Mouse (Mus musculus): Measurements from ENCODE around the gene Tfrc. TPM values are rescaled to one million over a fixed set of nuclear protein-coding genes. Genes with fewer than 3 reads are reported as not detected.
"Not testable (repeated sequence)": the region's sequence is repeated elsewhere in the genome, so short reads cannot be mapped to it uniquely, and the experiment has no call there.

Tfrc gene
- polyA plus RNA-seq, 1 experiment: 1.3 TPM

DNA sequence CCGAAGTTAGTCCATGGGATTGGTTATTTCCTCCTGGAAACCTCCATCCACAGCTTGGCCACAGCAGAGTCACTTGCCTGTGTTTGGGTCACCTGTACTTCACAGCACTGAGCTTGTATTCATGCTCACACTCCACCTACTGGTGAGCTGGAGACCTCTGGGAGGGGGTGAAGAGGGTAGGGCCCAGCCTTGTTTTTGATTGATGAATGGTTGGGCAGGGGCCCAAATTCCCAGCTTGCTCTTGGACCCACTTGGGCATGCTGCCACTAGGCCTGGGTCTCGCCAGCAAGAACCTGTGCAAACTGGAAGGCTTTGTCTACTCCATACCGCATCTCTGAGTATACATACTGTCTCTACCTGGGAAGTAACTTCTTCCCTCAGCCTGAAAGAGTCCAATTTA is 26.6 kb downstream of the Tfrc start:
- H3K4me1 ChIP-seq: peaks cover 32% of the 10 kb centered on the region

GRCm38 (mm10) chr16:32636331-32636730 is 27.6 kb downstream of the Tfrc start:
- Histone ChIP-seq H3K27me3 (replicated peaks) (peaks cover 2% of the 10 kb centered on the region), H3K9me3 (peaks cover 5% of the 10 kb centered on the region; the same call in 1 of the 2 replicates), H3K4me1 (peaks cover 32% of the 10 kb centered on the region), H3K36me3 (replicated peaks; ENCODE audit: low read length) (peaks cover 29% of the 10 kb centered on the region), H3K4me3 (replicated peaks) (no peak overlapping the region)
- TF ChIP-seq FLI1 (IDR thresholded peaks at IDR 0.05; ENCODE audit: low read length) (no peak), GATA1 (IDR thresholded peaks at IDR 0.05; ENCODE audit: borderline replicate concordance, low read length) (no peak)

More for the DNA sequence above, 26.6 kb downstream of the Tfrc start:
- Histone ChIP-seq H3K27me3 (replicated peaks) (peaks cover 2% of the 10 kb centered on the region), H3K9me3 (peaks cover 5% of the 10 kb centered on the region; the same call in 1 of the 2 replicates), H3K4me3 (replicated peaks) (no peak overlapping the region), H3K36me3 (replicated peaks; ENCODE audit: low read length) (peaks cover 39% of the 10 kb centered on the region)
- no peak for TF ChIP-seq FLI1 (IDR thresholded peaks at IDR 0.05; ENCODE audit: low read length)
- TF ChIP-seq GATA1 (IDR thresholded peaks at IDR 0.05; ENCODE audit: borderline replicate concordance, low read length): no peak

DNA sequence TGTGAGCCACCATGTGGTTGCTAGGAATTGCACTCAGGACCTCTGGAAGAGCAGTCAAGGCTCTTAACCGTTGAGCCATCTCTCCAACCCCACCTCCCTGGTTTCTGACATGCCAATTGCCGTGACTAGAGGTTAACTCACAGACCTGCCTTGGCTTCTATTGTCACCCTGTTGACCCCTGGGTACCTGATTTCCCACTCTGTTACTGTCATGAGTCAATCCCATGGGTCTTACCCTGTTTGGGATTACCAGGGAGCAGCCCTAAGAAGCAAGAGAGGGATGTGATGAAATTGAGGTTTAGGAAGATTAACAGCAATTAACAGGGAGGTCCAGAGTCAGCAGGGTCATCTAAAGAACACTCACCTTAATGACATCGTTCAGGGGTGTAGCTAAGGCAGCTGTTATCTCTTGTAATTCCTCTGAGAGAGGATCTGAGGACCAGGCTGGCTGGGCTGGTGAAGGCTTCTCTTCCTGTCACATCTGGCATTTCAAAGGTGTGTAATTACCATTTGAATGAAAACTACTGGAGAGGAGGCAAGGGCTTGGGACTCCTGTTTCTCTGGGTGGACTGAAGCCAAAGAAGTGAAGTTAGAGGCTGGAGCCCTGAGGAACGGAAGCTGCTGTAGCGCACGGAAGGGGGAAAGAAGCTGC is 28.3 kb downstream of the Tfrc start:
- Histone ChIP-seq H3K9me3 (peaks cover 5% of the 10 kb centered on the region; the same call in 1 of the 2 replicates), H3K27me3 (replicated peaks) (peaks cover 8% of the 10 kb centered on the region), H3K4me1 (peaks cover 39% of the 10 kb centered on the region), H3K4me3 (replicated peaks) (no peak overlapping the region), H3K36me3 (replicated peaks; ENCODE audit: low read length) (peaks cover 22% of the 10 kb centered on the region)
- TF ChIP-seq FLI1 (IDR thresholded peaks at IDR 0.05; ENCODE audit: low read length): no peak
- TF ChIP-seq GATA1 (IDR thresholded peaks at IDR 0.05; ENCODE audit: borderline replicate concordance, low read length): no peak

GRCm38 (mm10) chr16:32638476-32638875 is 29.8 kb downstream of the Tfrc start:
- Histone ChIP-seq H3K4me1 (peaks cover 48% of the 10 kb centered on the region), H3K36me3 (replicated peaks; ENCODE audit: low read length) (peaks cover 8% of the 10 kb centered on the region), H3K4me3 (replicated peaks) (peak overlapping the region; percentile 72), H3K27me3 (replicated peaks) (peaks cover 10% of the 10 kb centered on the region), H3K9me3 (peaks cover 5% of the 10 kb centered on the region; the same call in 1 of the 2 replicates)
- TF ChIP-seq GATA1 (IDR thresholded peaks at IDR 0.05; ENCODE audit: borderline replicate concordance, low read length) (no peak), FLI1 (IDR thresholded peaks at IDR 0.05; ENCODE audit: low read length) (no peak)

DNA sequence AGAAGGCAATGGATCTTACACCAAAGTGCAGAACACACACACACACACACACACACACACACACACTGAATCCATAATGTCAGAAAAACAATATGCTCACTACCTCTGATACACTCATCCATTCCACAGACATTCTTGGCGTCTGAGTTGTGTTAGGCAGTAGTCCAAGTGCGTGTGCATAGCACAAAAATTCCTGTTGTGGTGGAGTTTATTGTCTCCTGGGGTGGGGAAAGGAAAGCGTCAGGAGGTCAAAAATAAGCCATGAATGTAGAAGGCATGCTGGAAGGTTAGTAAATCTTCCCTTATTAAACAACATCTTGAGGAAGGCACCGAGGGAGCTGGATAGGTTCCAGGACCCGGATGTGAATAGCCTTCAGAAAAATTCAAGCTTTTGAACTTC is 31.4 kb downstream of the Tfrc start:
- TF ChIP-seq FLI1 (IDR thresholded peaks at IDR 0.05; ENCODE audit: low read length) (no peak), GATA1 (IDR thresholded peaks at IDR 0.05; ENCODE audit: borderline replicate concordance, low read length) (no peak)
- Histone ChIP-seq H3K4me3 (replicated peaks) (no peak overlapping the region), H3K4me1 (peaks cover 52% of the 10 kb centered on the region), H3K36me3 (replicated peaks; ENCODE audit: low read length) (peaks cover 3% of the 10 kb centered on the region), H3K9me3 (peaks cover 5% of the 10 kb centered on the region; the same call in 1 of the 2 replicates), H3K27me3 (replicated peaks) (peaks cover 10% of the 10 kb centered on the region)

GRCm38 (mm10) chr16:32640683-32641082 is 32.0 kb downstream of the Tfrc start:
- not testable (repeated sequence) for H3K9me3 ChIP-seq; H3K4me3 ChIP-seq (replicated peaks); H3K36me3 ChIP-seq (replicated peaks; ENCODE audit: low read length)
- Histone ChIP-seq H3K4me1 (peaks cover 58% of the 10 kb centered on the region), H3K27me3 (replicated peaks) (peaks cover 10% of the 10 kb centered on the region)

- peaks cover 10% of the 10 kb centered on the region for H3K27me3 ChIP-seq (replicated peaks)
- peaks cover 60% of the 10 kb centered on the region for H3K4me1 ChIP-seq
- peaks cover 4% of the 10 kb centered on the region for H3K36me3 ChIP-seq (replicated peaks; ENCODE audit: low read length)
- no peak for TF ChIP-seq FLI1 (IDR thresholded peaks at IDR 0.05; ENCODE audit: low read length)
- no peak for TF ChIP-seq GATA1 (IDR thresholded peaks at IDR 0.05; ENCODE audit: borderline replicate concordance, low read length)
- H3K4me3 ChIP-seq (replicated peaks): no peak overlapping the region
- H3K9me3 ChIP-seq: no peaks in the 10 kb centered on the region
These were observed 32.9 kb downstream of the Tfrc start for GRCm38 (mm10) chr16:32641440-32642219.

DNA sequence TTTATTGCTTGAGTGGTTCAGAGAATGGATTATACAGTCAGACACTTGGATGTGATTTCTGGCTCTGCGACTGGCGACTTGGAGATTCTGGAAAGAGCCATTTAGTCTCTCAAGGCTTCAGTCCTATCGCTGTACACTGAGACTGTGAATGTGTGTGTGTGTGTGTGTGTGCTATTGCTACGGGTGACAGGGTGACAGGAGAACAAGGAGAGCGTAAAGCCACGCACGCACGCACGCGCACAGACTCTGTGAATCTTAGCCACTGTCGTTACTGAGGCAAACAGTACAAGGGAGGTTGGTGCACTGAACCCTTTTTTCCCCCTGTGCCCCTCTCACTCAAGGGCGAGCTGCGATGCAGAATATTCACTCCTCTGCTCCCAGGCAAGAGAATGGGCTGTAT is 33.6 kb downstream of the Tfrc start:
- Histone ChIP-seq H3K4me3 (replicated peaks) (peak overlapping the region; percentile 57), H3K9me3 (no peaks in the 10 kb centered on the region), H3K4me1 (peaks cover 58% of the 10 kb centered on the region), H3K27me3 (replicated peaks) (peaks cover 8% of the 10 kb centered on the region), H3K36me3 (replicated peaks; ENCODE audit: low read length) (peaks cover 4% of the 10 kb centered on the region)
- no peak for TF ChIP-seq GATA1 (IDR thresholded peaks at IDR 0.05; ENCODE audit: borderline replicate concordance, low read length)
- no peak for TF ChIP-seq FLI1 (IDR thresholded peaks at IDR 0.05; ENCODE audit: low read length)

- TF ChIP-seq FLI1 (IDR thresholded peaks at IDR 0.05; ENCODE audit: low read length) (no peak), GATA1 (IDR thresholded peaks at IDR 0.05; ENCODE audit: borderline replicate concordance, low read length) (no peak)
- H3K36me3 ChIP-seq (replicated peaks; ENCODE audit: low read length): peaks cover 4% of the 10 kb centered on the region
- H3K4me1 ChIP-seq: peaks cover 63% of the 10 kb centered on the region
- peaks cover 8% of the 10 kb centered on the region for H3K27me3 ChIP-seq (replicated peaks)
- H3K9me3 ChIP-seq: no peaks in the 10 kb centered on the region
- H3K4me3 ChIP-seq (replicated peaks): peak within 1 kb of the TSS; percentile 95
These were observed 34.9 kb downstream of the Tfrc start, which contains the start of gene Tnk2 for GRCm38 (mm10) chr16:32643661-32644061. Tnk2 (plus strand) TSS chr16:32643874.
